Mouse (Mus musculus): ENCODE results near the gene Rsbn1.

The Rsbn1 gene

GRCm38 (mm10) chr3:103967861-103968691 is 54.2 kb downstream of the Rsbn1 start, which contains the start of gene Phtf1:
Gene Phtf1, plus strand, starts transcription at chr3:103968110.
- H3K9me3 ChIP-seq (ENCODE audit: low read length), result no peaks in the 10 kb centered on the region
- no peak for TF ChIP-seq NANOG (IDR thresholded peaks at IDR 0.05; ENCODE audit: borderline replicate concordance, low read length)
- no peak for TF ChIP-seq POU5F1 (IDR thresholded peaks at IDR 0.05; ENCODE audit: borderline replicate concordance, low read length)
- TF ChIP-seq CTCF (conservative IDR thresholded peaks at IDR 0.05; ENCODE audit: low read length), result no peak

GRCm38 (mm10) chr3:103968701-103969100 is 54.8 kb downstream of the Rsbn1 start:
- Histone ChIP-seq H3K9me3 (ENCODE audit: low read length) (no peaks in the 10 kb centered on the region), H3K4me1 (replicated peaks; ENCODE audit: low read depth, low read length) (peaks cover 20% of the 10 kb centered on the region), H3K4me3 (replicated peaks; ENCODE audit: low read length) (peak overlapping the region; percentile 95), H3K27me3 (ENCODE audit: insufficient read depth, low read length) (no peaks in the 10 kb centered on the region), H3K36me3 (ENCODE audit: insufficient read depth, low read length) (peaks cover 35% of the 10 kb centered on the region)
- no peak for TF ChIP-seq POU5F1 (IDR thresholded peaks at IDR 0.05; ENCODE audit: borderline replicate concordance, low read length)
- TF ChIP-seq CTCF (conservative IDR thresholded peaks at IDR 0.05; ENCODE audit: low read length), result no peak
- no peak for TF ChIP-seq NANOG (IDR thresholded peaks at IDR 0.05; ENCODE audit: borderline replicate concordance, low read length)

More at GRCm38 (mm10) chr3:103967861-103968691, 54.2 kb downstream of the Rsbn1 start, which contains the start of gene Phtf1:
- H3K36me3 ChIP-seq (ENCODE audit: insufficient read depth, low read length), result peaks cover 39% of the 10 kb centered on the region
- peaks cover 20% of the 10 kb centered on the region for H3K4me1 ChIP-seq (replicated peaks; ENCODE audit: low read depth, low read length)
- H3K4me3 ChIP-seq (replicated peaks; ENCODE audit: low read length), result peak within 1 kb of the TSS; percentile 95
- H3K27me3 ChIP-seq (ENCODE audit: insufficient read depth, low read length), result no peaks in the 10 kb centered on the region

GRCm38 (mm10) chr3:103971157-103971556 is 57.2 kb downstream of the Rsbn1 start:
- H3K4me1 ChIP-seq (replicated peaks; ENCODE audit: low read depth, low read length), result peaks cover 20% of the 10 kb centered on the region
- no peaks in the 10 kb centered on the region for H3K27me3 ChIP-seq (ENCODE audit: insufficient read depth, low read length)
- no peak overlapping the region for H3K4me3 ChIP-seq (replicated peaks; ENCODE audit: low read length)
- no peaks in the 10 kb centered on the region for H3K9me3 ChIP-seq (ENCODE audit: low read length)
- peaks cover 25% of the 10 kb centered on the region for H3K36me3 ChIP-seq (ENCODE audit: insufficient read depth, low read length)
- TF ChIP-seq NANOG (IDR thresholded peaks at IDR 0.05; ENCODE audit: borderline replicate concordance, low read length) (no peak), CTCF (conservative IDR thresholded peaks at IDR 0.05; ENCODE audit: low read length) (no peak), POU5F1 (IDR thresholded peaks at IDR 0.05; ENCODE audit: borderline replicate concordance, low read length) (no peak)

GRCm38 (mm10) chr3:103984556-103984955 is 70.6 kb downstream of the Rsbn1 start:
- no peak for TF ChIP-seq POU5F1 (IDR thresholded peaks at IDR 0.05; ENCODE audit: borderline replicate concordance, low read length)
- no peak for TF ChIP-seq NANOG (IDR thresholded peaks at IDR 0.05; ENCODE audit: borderline replicate concordance, low read length)
- no peak for TF ChIP-seq CTCF (conservative IDR thresholded peaks at IDR 0.05; ENCODE audit: low read length)

GRCm38 (mm10) chr3:103985194-103985593 is 71.3 kb downstream of the Rsbn1 start:
- TF ChIP-seq POU5F1 (IDR thresholded peaks at IDR 0.05; ENCODE audit: borderline replicate concordance, low read length) (no peak), CTCF (conservative IDR thresholded peaks at IDR 0.05; ENCODE audit: low read length) (no peak), NANOG (IDR thresholded peaks at IDR 0.05; ENCODE audit: borderline replicate concordance, low read length) (no peak)
- H3K4me1 ChIP-seq (replicated peaks; ENCODE audit: low read depth, low read length), result no peaks in the 10 kb centered on the region
- no peak overlapping the region for H3K4me3 ChIP-seq (replicated peaks; ENCODE audit: low read length)
- H3K27me3 ChIP-seq (ENCODE audit: insufficient read depth, low read length), result no peaks in the 10 kb centered on the region
- peaks cover 31% of the 10 kb centered on the region for H3K36me3 ChIP-seq (ENCODE audit: insufficient read depth, low read length)
- no peaks in the 10 kb centered on the region for H3K9me3 ChIP-seq (ENCODE audit: low read length)

More at GRCm38 (mm10) chr3:103984556-103984955, 70.6 kb downstream of the Rsbn1 start:
- Histone ChIP-seq H3K4me3 (replicated peaks; ENCODE audit: low read length) (no peak overlapping the region), H3K36me3 (ENCODE audit: insufficient read depth, low read length) (peaks cover 31% of the 10 kb centered on the region), H3K4me1 (replicated peaks; ENCODE audit: low read depth, low read length) (peaks cover under 1% of the 10 kb centered on the region; the same call in 1 of the 2 replicates), H3K9me3 (ENCODE audit: low read length) (no peaks in the 10 kb centered on the region), H3K27me3 (ENCODE audit: insufficient read depth, low read length) (no peaks in the 10 kb centered on the region)

- no peaks in the 10 kb centered on the region for H3K4me1 ChIP-seq (replicated peaks; ENCODE audit: low read depth, low read length)
- H3K27me3 ChIP-seq (ENCODE audit: insufficient read depth, low read length), result no peaks in the 10 kb centered on the region
- no peak for TF ChIP-seq CTCF (conservative IDR thresholded peaks at IDR 0.05; ENCODE audit: low read length)
- no peak for TF ChIP-seq NANOG (IDR thresholded peaks at IDR 0.05; ENCODE audit: borderline replicate concordance, low read length)
- no peak for TF ChIP-seq POU5F1 (IDR thresholded peaks at IDR 0.05; ENCODE audit: borderline replicate concordance, low read length)
- no peak overlapping the region for H3K4me3 ChIP-seq (replicated peaks; ENCODE audit: low read length)
- H3K9me3 ChIP-seq (ENCODE audit: low read length), result no peaks in the 10 kb centered on the region
- H3K36me3 ChIP-seq (ENCODE audit: insufficient read depth, low read length), result peaks cover 49% of the 10 kb centered on the region
Observed at GRCm38 (mm10) chr3:103987831-103988432, 74.0 kb downstream of the Rsbn1 start.

GRCm38 (mm10) chr3:103989352-103989751 is 75.4 kb downstream of the Rsbn1 start:
- H3K4me1 ChIP-seq (replicated peaks; ENCODE audit: low read depth, low read length), result no peaks in the 10 kb centered on the region
- H3K4me3 ChIP-seq (replicated peaks; ENCODE audit: low read length), result no peak overlapping the region
- no peak for TF ChIP-seq NANOG (IDR thresholded peaks at IDR 0.05; ENCODE audit: borderline replicate concordance, low read length)
- TF ChIP-seq POU5F1 (IDR thresholded peaks at IDR 0.05; ENCODE audit: borderline replicate concordance, low read length), result no peak
- no peak for TF ChIP-seq CTCF (conservative IDR thresholded peaks at IDR 0.05; ENCODE audit: low read length)
- H3K27me3 ChIP-seq (ENCODE audit: insufficient read depth, low read length), result no peaks in the 10 kb centered on the region
- H3K9me3 ChIP-seq (ENCODE audit: low read length), result no peaks in the 10 kb centered on the region
- H3K36me3 ChIP-seq (ENCODE audit: insufficient read depth, low read length), result peaks cover 49% of the 10 kb centered on the region

- no peaks in the 10 kb centered on the region for H3K27me3 ChIP-seq (ENCODE audit: insufficient read depth, low read length)
- H3K36me3 ChIP-seq (ENCODE audit: insufficient read depth, low read length), result peaks cover 47% of the 10 kb centered on the region
- TF ChIP-seq NANOG (IDR thresholded peaks at IDR 0.05; ENCODE audit: borderline replicate concordance, low read length), result no peak
- TF ChIP-seq CTCF (conservative IDR thresholded peaks at IDR 0.05; ENCODE audit: low read length), result no peak
- TF ChIP-seq POU5F1 (IDR thresholded peaks at IDR 0.05; ENCODE audit: borderline replicate concordance, low read length), result no peak
- peaks cover 6% of the 10 kb centered on the region; the same call in 1 of the 2 replicates for H3K4me1 ChIP-seq (replicated peaks; ENCODE audit: low read depth, low read length)
- H3K4me3 ChIP-seq (replicated peaks; ENCODE audit: low read length), result no peak overlapping the region
- H3K9me3 ChIP-seq (ENCODE audit: low read length), result no peaks in the 10 kb centered on the region
Observed at GRCm38 (mm10) chr3:103991271-103991670, 77.4 kb downstream of the Rsbn1 start.

All from E14TG2a.4 (cell line).